Mouse (Mus musculus) kidney, adult 2 months (tissue): Measurements from ENCODE around the gene Atp5b.
"Not testable (repeated sequence)": the region's sequence is repeated elsewhere in the genome, so short reads cannot be mapped to it uniquely, and the experiment has no call there.

Experiments
- CTCF ChIP-seq: fragments of 200-500 bp; conservative IDR thresholded peaks from 2 replicates; pipeline ENCODE4 v1.5.1; 2011; ENCODE audit warnings: low read depth, mild to moderate bottlenecking, control low read depth, low read length, moderate library complexity, mixed read lengths; ENCODE audit not compliant: insufficient read depth, insufficient read length
- POLR2A ChIP-seq: fragments of 200-500 bp; IDR thresholded peaks from one replicate; pipeline ENCODE4 v1.6.1; 2011; ENCODE audit warnings: low read depth, low read length, control low read depth

DNA sequence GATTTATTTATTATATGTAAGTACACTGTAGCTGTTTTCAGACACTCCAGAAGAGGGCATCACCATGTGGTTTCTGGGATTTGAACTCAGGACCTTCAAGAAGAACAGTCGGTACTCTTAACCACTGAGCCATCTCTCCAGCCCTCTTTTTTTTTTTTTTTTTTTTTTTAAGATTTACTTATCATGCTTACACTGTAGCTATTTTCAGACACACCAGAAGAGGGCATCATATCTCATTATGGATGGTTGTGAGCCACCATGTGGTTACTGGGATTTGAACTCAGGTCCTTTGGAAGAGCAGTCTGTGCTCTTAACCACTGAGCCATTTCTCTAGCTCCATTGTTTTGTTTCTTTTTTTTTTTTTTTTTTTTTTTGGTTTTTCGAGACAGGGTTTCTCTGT lies 30.9 kb upstream of the Atp5b start:
- not testable (repeated sequence) for TF ChIP-seq CTCF, POLR2A
